Mouse (Mus musculus) neural tube, embryonic 13.5 days (tissue): ENCODE measurements at regions not wholly inside any gene's neighbourhood (a gene's known extent, or its start where the extent isn't known, plus 50 kb on each side); places are given as distances from the start of the nearest gene placed in this dataset.

Experiments used
- ATAC-seq: fragments of 200-750 bp; cut with Nextera tagmentation; 2 replicates; pipeline ENCODE4 v1.8.0; 2017; ENCODE audit warnings: low read depth, mild to moderate bottlenecking, moderate TSS enrichment, moderate library complexity
- H3K27ac ChIP-seq: fragments of 300-500 bp; sonication (generic); replicated peaks from 2 replicates; pipeline ENCODE4 v1.5.1; 2015; ENCODE audit warnings: moderate library complexity, mild to moderate bottlenecking, inconsistent platforms
- H3K27me3 ChIP-seq: fragments of 300-500 bp; sonication (generic); 2 replicates; pipeline ENCODE4 v1.6.1; 2015; ENCODE audit warnings: mild to moderate bottlenecking, inconsistent platforms
- H3K36me3 ChIP-seq: fragments of 300-500 bp; sonication (generic); 2 replicates; pipeline ENCODE4 v1.6.1; 2015; ENCODE audit warnings: mild to moderate bottlenecking, inconsistent platforms
- H3K4me1 ChIP-seq: fragments of 300-500 bp; sonication (generic); replicated peaks from 2 replicates; pipeline ENCODE4 v1.6.1; 2015; ENCODE audit warnings: inconsistent platforms
- H3K4me2 ChIP-seq: fragments of 300-500 bp; sonication (generic); 2 replicates; pipeline ENCODE4 v1.6.1; 2015; ENCODE audit warnings: inconsistent platforms, mild to moderate bottlenecking, moderate library complexity
- H3K4me3 ChIP-seq: fragments of 300-500 bp; sonication (generic); 2 replicates; pipeline ENCODE4 v1.5.1; 2015; ENCODE audit warnings: mild to moderate bottlenecking, inconsistent platforms
- H3K9ac ChIP-seq: fragments of 300-500 bp; sonication (generic); 2 replicates; pipeline ENCODE4 v1.6.1; 2015; ENCODE audit warnings: moderate library complexity, mild to moderate bottlenecking, inconsistent platforms
- H3K9me3 ChIP-seq: fragments of 300-500 bp; sonication (generic); 2 replicates; pipeline ENCODE4 v1.6.1; 2016; ENCODE audit warnings: inconsistent platforms
- WGBS: fragments of 180-500 bp; shearing (Covaris S2); methylation state at CpG from one replicate; pipeline ENCODE4 v1.1.7; 2015; 5-methylcytosine and 5-hydroxymethylcytosine counted together

DNA sequence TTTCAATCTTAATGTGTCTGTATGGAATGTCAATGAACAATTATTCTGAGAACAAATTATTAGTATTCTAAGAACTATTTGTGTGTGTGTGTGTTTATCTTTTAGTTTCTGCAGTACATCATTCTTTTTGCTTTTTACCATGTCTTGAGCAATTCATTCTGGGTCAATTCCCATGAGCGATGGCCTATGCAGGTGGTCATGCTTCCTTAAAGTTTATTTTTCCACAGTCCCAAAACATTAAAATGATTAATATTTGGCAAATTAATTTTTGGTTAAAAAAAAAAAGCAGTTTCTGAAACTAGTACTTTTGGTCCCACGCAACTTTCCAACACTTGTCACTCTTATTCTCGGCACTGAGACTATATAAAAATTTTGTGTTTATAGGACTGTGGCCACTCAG lies 416.8 kb upstream of the Rgmb start:
- WGBS = 95% methylated on average over 3 of the region's 3 CpGs

DNA sequence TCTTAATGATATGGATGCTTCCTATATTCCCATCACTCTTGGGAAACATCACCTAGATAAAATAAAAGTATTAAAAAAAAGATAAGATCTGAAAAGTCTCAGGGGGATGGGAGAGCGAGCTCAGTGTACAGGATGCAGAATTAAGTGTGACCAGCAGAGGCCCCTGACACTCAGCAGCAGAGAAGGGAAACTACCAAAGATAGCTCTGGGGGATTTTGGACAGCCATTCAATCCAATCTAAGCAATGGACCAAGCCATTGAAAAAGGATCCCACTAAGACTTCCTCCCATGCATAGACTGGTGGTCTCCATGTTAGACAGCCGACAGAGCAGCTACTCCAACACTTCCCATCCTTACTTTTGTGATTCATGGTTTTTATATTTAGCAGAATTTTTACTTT lies 390.4 kb upstream of the Rgmb start:
- H3K9me3 ChIP-seq = no peaks in the 10 kb centered on the region
- 89% methylated on average over 2 of the region's 2 CpGs for WGBS
- H3K27ac ChIP-seq = no peak overlapping the region
- no peak for ATAC-seq
- no peak overlapping the region for H3K9ac ChIP-seq
- no peak overlapping the region for H3K4me3 ChIP-seq
- H3K4me1 ChIP-seq = no peaks in the 10 kb centered on the region
- H3K36me3 ChIP-seq = no peaks in the 10 kb centered on the region
- no peaks in the 10 kb centered on the region for H3K27me3 ChIP-seq
- H3K4me2 ChIP-seq = no peak overlapping the region

More for the DNA sequence above, 416.8 kb upstream of the Rgmb start:
- Histone ChIP-seq H3K27ac (no peak overlapping the region), H3K36me3 (no peaks in the 10 kb centered on the region), H3K27me3 (no peaks in the 10 kb centered on the region), H3K4me2 (no peak overlapping the region), H3K9me3 (no peaks in the 10 kb centered on the region; the same call in 1 of the 2 replicates), H3K4me3 (no peak overlapping the region), H3K4me1 (no peaks in the 10 kb centered on the region), H3K9ac (no peak overlapping the region)
- ATAC-seq = no peak

DNA sequence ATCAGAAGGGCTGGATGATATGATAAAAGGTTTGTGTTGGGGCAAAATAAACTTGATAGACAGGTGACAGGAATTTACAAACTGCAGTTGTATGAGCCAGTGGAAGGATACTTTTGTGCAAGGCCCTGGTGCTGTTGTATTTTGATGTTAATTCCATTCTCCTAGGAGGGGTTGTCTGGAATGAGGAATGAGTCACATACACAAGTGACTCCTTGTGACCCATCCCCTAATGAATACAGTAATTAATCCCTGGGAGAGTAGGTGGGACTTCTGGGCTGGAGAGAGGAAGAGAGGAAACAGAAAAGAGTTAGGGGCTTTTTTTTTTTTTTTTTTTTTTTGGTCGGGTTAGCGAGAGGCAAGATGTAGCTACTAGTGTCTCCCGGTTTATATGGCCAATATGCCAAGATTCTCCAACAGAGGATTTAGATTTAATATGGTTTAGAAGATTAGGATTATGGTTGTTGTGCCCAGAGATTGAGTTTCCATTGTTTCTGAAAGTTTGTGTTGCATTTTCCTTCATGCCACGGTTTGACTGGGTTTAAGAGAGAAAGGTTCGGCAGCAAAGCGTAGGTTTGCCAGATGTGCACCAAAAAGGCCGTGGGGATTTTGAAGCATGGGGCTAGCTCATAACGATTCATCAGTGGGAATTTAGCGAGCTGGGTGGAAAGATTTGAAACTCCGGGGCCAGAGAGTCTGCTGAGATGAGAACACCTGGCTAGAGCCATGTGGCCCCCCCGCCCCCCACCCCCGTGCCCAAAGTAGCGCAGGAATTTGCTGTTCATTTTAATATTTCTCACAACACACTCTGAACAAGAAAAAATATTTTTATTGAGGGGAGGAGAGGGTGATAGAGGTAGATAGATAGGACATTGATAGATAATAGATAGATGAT lies 389.1 kb upstream of the Rgmb start:
- no peaks in the 10 kb centered on the region for H3K4me1 ChIP-seq
- no peaks in the 10 kb centered on the region for H3K27me3 ChIP-seq
- no peaks in the 10 kb centered on the region for H3K9me3 ChIP-seq
- no peaks in the 10 kb centered on the region for H3K36me3 ChIP-seq
- 81% methylated on average over 13 of the region's 13 CpGs for WGBS
- no peak overlapping the region for H3K9ac ChIP-seq
- H3K4me3 ChIP-seq = no peak overlapping the region
- H3K27ac ChIP-seq = no peak overlapping the region
- no peak for ATAC-seq
- no peak overlapping the region for H3K4me2 ChIP-seq

DNA sequence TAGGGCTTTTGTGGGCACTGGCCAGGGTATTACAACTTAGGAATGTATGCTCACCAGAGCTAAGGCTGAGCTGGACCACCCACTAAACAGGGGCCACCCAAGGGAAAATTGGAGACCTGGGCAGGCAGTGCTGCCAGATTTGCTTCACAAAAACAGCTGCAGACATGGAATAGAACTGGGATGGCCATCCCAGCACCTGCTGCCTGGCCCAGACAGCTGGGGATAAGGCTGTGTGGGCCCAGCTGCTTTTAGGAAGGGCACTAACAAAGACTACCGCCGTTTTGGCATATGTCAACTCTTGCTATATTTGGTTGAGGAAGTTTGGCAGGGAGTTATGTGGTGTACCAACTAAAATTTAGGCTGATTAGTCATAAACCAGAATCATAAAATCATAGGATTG lies 387.8 kb upstream of the Rgmb start:
- no peaks in the 10 kb centered on the region for H3K36me3 ChIP-seq
- WGBS = 63% methylated on average over 2 of the region's 2 CpGs
- no peak overlapping the region for H3K4me3 ChIP-seq
- H3K9ac ChIP-seq = no peak overlapping the region
- no peak overlapping the region for H3K27ac ChIP-seq
- no peak overlapping the region for H3K4me2 ChIP-seq
- H3K9me3 ChIP-seq = no peaks in the 10 kb centered on the region
- no peak for ATAC-seq
- H3K4me1 ChIP-seq = no peaks in the 10 kb centered on the region
- H3K27me3 ChIP-seq = no peaks in the 10 kb centered on the region

DNA sequence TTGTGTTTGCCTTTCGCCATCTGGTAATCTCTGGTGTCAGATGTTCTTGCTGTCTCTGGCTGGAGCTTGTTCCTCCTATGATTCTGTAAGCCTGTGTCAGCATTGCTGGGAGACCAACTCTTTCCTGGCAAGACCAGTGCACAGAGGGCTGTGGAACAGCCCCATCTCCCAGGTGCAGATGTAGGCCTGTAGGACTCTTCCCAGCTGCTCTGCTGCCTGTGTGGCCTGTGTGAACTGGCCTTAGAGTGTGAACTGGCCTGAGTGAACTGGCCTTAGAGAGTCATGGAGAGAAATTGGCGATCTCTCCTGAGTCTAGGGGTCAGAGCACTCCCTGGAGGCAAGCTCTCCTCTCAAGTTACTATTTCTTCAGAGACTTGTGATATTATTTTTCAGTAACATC lies 386.0 kb upstream of the Rgmb start:
- ATAC-seq = no peak
- H3K4me1 ChIP-seq = no peaks in the 10 kb centered on the region
- WGBS = 80% methylated on average over 2 of the region's 2 CpGs
- no peaks in the 10 kb centered on the region for H3K36me3 ChIP-seq
- no peak overlapping the region for H3K4me3 ChIP-seq
- no peak overlapping the region for H3K9ac ChIP-seq
- no peaks in the 10 kb centered on the region for H3K27me3 ChIP-seq
- no peaks in the 10 kb centered on the region for H3K9me3 ChIP-seq
- no peak overlapping the region for H3K27ac ChIP-seq
- no peak overlapping the region for H3K4me2 ChIP-seq

DNA sequence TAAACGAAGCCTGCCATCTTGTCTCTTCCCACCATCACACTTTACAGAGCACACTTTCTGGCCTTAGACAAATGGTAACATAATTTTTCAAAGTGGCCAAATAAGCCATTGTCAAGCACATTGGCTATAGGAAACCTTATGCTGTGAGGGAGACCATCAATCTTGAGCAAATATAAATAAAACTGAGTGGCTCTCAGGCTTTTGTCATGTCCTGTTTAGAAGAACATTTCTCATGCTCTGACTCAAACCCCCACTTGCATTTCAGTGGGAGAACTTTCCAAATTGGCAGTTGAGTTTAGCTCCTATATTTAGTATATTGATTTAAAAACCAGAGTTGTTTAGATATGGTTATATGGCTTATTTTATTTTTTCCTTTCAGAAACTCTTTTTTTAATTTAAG lies 362.8 kb upstream of the Rgmb start:
- no peak overlapping the region for H3K27ac ChIP-seq
- no peaks in the 10 kb centered on the region for H3K27me3 ChIP-seq
- no peaks in the 10 kb centered on the region for H3K4me1 ChIP-seq
- ATAC-seq = no peak
- no peaks in the 10 kb centered on the region for H3K9me3 ChIP-seq
- H3K9ac ChIP-seq = no peak overlapping the region
- H3K4me2 ChIP-seq = no peak overlapping the region
- H3K36me3 ChIP-seq = no peaks in the 10 kb centered on the region
- H3K4me3 ChIP-seq = no peak overlapping the region
- WGBS = 63% methylated on average over 1 of the region's 1 CpGs

DNA sequence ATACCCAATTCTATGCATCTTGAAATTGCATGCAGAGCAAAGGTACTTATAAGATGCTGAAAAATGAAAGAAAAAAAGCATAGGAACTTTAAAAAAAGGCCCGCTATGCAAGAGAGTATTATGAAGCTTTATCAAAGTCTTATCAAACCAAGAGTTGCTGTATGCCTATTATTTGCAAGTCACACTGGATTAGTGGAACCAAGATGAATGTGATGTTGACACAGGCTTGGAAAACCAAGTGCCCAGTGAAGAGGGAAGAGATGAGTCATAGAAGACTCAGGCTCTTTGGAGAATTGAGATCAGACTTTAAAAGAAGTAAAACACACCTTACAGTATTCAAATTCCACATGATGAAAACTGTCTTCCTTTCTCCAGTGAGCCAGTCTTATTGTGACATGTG lies 350.0 kb upstream of the Rgmb start:
- Histone ChIP-seq H3K4me2 (no peak overlapping the region), H3K9me3 (no peaks in the 10 kb centered on the region), H3K27me3 (no peaks in the 10 kb centered on the region), H3K4me3 (no peak overlapping the region), H3K9ac (no peak overlapping the region), H3K36me3 (no peaks in the 10 kb centered on the region), H3K4me1 (peaks cover 6% of the 10 kb centered on the region), H3K27ac (no peak overlapping the region)
- no peak for ATAC-seq
- 98% methylated on average over 1 of the region's 1 CpGs for WGBS

DNA sequence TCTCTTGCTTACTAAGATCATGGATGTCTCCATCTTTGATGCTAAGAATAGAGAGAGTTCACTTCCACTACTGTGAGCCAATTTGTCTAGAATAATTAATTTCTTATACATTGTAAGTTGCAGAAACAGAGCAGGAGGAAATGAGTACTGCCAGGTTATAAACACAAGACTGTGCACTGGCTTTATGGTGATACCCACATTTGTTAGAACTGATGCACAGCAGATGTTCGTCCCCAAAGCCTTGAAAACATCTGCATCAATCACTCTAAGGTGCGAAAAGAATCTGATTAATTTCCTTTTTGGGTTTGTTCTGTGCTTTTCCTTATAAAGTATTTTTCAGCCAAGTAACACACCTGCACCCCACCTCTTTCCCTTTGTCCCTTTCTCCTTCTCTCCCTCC lies 347.3 kb upstream of the Rgmb start:
- WGBS = 54% methylated on average over 2 of the region's 2 CpGs
- ATAC-seq = no peak
- Histone ChIP-seq H3K9ac (no peak overlapping the region), H3K9me3 (no peaks in the 10 kb centered on the region), H3K4me2 (no peak overlapping the region), H3K4me1 (peaks cover 6% of the 10 kb centered on the region), H3K27me3 (no peaks in the 10 kb centered on the region), H3K27ac (no peak overlapping the region), H3K36me3 (no peaks in the 10 kb centered on the region), H3K4me3 (no peak overlapping the region)

DNA sequence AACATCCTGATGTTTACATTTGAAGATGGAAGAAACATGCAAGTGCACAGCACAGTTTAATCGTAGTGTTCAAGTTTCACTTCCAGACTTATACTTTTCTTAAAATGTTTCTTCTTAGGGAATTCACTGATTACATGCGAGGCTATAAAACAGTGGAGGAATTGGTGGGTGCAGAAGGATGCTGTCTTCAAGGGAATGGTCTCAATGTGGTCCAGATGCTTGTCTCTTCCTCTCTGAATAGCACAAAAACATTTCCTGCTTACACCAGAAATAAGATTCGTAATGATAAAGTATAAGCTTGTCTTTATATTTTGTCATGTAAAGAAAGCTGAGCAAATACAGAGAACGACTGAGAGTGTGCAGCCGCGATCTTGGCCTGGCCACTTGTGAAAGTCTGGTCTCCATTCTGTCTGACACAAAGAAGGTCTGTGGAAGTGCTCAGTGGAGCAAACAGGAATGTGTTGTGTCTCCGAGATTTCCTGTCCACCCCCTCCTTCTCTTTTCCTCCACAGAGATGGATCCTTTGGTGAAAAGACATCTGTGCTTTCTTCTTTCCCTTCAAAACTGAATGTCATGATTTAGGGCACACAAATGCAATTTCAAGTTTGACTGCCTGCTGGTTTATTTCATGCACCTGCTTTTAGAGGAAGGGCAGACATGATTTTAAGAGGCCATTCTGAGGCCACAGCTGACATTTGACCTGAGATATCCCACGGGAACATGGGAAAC lies 346.1 kb upstream of the Rgmb start:
- Histone ChIP-seq H3K9me3 (no peaks in the 10 kb centered on the region), H3K27ac (peak overlapping the region; percentile 28; the same call in 1 of the 2 replicates), H3K27me3 (no peaks in the 10 kb centered on the region), H3K9ac (no peak overlapping the region), H3K4me3 (no peak overlapping the region), H3K4me2 (no peak overlapping the region), H3K4me1 (peaks cover 6% of the 10 kb centered on the region), H3K36me3 (no peaks in the 10 kb centered on the region)
- WGBS = 27% methylated on average over 8 of the region's 8 CpGs
- ATAC-seq = no peak

DNA sequence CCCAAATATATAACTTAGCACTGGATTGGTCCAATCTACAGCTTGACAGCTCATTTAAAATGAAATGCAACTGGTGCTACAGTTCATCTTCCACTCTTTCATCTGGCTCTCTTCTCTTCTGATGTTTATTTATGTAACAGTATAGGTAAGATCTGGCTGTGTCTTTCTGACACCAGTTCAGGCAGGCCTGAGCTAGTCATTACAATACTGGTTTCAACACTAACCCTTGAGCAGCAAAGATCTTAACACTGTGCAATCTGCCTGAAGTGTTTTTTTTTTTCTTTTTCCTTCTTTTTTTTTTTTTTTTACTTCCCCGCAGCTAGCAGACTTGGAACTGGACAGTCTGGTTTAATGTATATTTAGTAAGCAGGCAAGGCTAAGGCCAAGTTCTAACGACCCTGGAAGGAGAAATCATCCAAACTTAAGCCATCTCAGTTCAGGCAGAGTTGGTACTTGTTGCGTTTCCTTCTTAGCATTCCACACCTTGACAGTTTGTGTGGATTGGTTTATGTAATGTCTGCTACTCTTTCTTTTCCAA lies 342.8 kb upstream of the Rgmb start:
- WGBS = 84% methylated on average over 3 of the region's 3 CpGs
- no peak for ATAC-seq
- no peak overlapping the region for H3K4me2 ChIP-seq
- no peak overlapping the region for H3K4me3 ChIP-seq
- no peak overlapping the region for H3K9ac ChIP-seq
- no peaks in the 10 kb centered on the region for H3K36me3 ChIP-seq
- no peaks in the 10 kb centered on the region for H3K9me3 ChIP-seq
- peaks cover 6% of the 10 kb centered on the region for H3K4me1 ChIP-seq
- H3K27ac ChIP-seq = no peak overlapping the region
- no peaks in the 10 kb centered on the region for H3K27me3 ChIP-seq

DNA sequence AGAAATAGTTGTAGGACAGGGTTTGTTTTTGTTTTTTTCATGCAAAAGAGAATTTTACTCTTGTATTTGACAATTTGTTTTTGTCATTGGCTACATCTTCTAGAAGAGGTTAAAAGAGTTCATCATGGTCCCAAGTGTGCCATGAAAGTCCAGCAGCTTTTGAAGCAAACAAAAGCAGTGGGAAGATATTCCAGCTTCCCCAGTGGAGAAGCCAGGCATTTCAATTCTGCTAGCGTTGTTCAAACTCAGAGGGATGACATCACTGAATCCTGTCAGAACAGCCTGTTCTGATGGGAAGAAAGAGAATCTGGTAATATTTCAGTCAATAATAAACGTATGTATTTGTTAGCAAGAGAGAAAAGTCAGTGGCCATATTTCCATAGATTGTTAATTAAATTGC lies 335.9 kb upstream of the Rgmb start:
- Histone ChIP-seq H3K27ac (no peak overlapping the region), H3K9me3 (no peaks in the 10 kb centered on the region), H3K4me3 (no peak overlapping the region), H3K4me1 (no peaks in the 10 kb centered on the region), H3K36me3 (no peaks in the 10 kb centered on the region), H3K4me2 (no peak overlapping the region), H3K9ac (no peak overlapping the region), H3K27me3 (no peaks in the 10 kb centered on the region)
- WGBS = 62% methylated on average over 2 of the region's 2 CpGs
- no peak for ATAC-seq

DNA sequence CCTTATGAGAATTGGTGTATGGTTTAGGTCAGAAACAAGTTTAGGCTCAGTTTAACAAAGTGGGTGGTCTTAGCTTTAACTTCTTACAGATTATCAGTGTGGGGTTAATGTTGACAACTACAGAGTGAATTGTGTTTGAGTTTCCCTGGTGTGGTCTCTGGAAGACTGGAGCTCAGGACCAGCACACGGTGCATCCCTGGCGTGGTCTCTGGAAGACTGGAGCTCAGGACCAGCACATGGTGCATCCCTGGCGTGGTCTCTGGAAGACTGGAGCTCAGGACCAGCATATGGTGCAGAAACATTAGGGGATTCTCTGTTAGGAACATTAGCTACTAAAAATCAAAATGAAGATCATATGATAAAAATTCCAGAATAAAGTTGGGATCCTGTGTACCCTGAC lies 327.3 kb upstream of the Rgmb start:
- Histone ChIP-seq H3K27me3 (no peaks in the 10 kb centered on the region), H3K36me3 (no peaks in the 10 kb centered on the region), H3K4me1 (no peaks in the 10 kb centered on the region), H3K4me2 (no peak overlapping the region), H3K9ac (no peak overlapping the region), H3K4me3 (no peak overlapping the region), H3K9me3 (no peaks in the 10 kb centered on the region), H3K27ac (peak overlapping the region; percentile 42; the same call in 1 of the 2 replicates)
- ATAC-seq = no peak
- WGBS = 48% methylated on average over 3 of the region's 3 CpGs
